Mouse (Mus musculus): ENCODE data around the gene Hnrnpa2b1.
A peak's percentile ranks its signal among the peaks of the same experiment; 100 is the strongest.

Hnrnpa2b1 gene

DNA sequence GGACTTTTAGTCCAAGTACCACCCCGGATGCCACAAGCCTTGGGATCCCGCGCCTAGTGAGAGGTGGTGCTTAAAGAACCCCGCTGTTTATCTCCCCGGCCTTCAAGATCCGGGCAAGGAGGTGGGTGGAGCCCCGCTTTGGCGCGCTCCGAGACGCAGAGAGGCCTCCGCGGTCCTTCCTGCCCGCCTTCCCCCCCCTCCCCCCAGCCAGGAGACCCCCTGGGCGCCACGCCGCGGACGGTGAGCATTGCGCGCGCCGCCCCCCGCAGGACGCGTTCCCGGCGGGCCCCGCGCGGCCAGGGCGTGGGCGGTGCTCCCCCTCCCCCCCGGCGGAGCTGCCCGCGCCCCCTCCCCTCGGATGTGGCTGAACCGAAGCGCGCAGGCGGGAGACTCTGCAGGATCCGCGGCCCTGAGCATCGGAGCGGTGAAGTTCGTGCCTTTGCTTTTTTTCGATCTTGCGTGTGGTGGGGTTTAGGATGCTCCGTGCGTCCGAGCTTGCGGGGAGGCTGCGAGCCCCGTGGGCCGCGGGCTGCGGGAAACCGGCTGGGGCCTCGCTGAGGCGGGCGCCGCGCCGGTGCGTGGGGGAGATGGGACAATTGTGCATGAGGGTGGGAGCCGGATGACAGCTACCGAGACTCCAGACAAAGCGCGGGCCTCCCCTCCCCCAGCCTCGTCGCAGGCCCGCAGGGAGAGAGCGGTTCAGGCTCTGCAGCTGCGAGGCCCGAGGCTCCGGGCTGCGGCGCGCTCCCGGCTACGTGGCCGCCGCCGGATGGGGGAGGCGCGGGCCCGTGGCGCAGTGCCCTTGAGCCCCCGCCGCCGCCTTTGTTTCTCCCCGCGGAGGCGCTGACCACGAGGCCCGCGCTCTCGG is 851 bp upstream of the Hnrnpa2b1 start, which contains the start of gene Cbx3:
Gene Cbx3, plus strand, starts transcription at position 50 of the 868 bp plus-strand sequence.
- DNase-seq (ENCODE audit: low spot score in 2 of 2) = peak; percentile 74 to 88

DNA sequence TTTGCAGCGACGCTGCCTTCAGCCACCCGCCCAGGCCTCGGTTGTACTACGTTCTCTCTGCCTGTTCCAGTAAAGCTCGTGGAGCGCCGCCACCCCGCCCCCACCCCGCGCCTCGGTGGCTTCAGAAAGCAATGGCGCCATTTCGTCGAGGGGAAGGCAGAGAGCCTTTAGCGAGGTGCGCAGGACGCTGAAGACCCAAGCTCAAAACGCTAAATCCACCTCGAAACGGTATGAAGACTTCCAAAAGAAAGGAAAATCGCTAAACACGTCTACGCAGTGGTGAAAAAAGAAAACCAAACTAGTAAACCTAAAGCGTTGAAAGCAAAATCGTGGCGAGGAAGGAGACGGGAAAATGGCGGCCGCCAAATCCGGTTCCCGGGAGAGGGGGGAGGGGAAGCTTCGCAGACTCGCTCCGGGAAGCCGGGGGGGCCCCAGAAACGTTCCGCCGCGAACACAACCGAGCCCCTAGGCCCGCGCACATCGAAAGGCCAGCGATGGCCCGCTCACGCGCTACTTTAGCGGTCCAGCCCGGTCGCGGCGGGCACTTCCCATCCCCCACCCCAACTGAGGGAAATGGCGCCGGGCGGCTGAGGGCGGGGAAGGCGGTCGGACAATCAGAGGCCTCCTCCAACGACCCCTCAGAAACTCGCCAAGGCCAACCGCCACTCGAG is 668 bp downstream of the Hnrnpa2b1 start:
- DNase-seq (ENCODE audit: low spot score in 2 of 2) = peak; percentile 81 to 83

DNA sequence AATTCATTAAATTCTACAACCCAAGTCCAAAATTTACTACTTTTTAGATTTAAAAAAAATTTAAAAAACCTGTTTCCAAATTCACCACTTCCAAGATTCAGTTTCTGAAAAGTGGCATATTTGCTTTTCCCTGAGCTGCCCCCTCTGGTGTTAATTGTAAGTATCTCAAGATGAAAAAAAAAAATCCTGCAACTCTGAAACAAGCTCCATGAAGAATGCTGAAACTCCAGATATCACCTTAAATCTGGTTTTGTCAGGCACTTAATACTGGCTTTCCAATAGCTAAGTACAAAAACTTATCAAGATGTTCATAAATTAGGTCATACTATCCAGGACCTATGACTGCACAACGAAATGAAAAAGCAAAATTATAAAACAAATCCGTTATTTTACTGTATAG is 2.0 kb downstream of the Hnrnpa2b1 start:
- no peak for DNase-seq (ENCODE audit: low spot score in 2 of 2)

- no peak for DNase-seq (ENCODE audit: low spot score in 2 of 2)
These were observed 9.3 kb downstream of the Hnrnpa2b1 start for GRCm38 (mm10) chr6:51460363-51460762.

DNA sequence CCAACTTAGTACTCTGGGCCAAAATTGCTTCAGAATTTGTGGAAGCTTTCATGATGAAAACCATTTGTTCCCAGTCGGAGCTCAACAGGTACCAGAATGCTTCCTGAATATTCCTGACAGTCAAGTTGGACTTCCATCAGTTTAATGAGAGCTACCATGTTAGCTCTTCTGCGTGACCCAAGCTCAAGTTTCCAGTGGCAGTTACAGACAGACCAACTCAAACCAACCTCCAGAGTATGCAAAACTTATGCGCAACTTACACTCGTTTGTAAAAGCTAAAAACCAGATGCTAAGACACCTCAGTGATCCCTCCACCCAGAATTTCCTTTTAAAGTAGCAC is 9.7 kb downstream of the Hnrnpa2b1 start:
- no peak for DNase-seq (ENCODE audit: low spot score in 2 of 2)

GRCm38 (mm10) chr6:51459313-51460020 is 10.2 kb downstream of the Hnrnpa2b1 start:
- no peak for DNase-seq (ENCODE audit: low spot score in 2 of 2)

- DNase-seq (ENCODE audit: low spot score in 2 of 2) = no peak
These were observed 10.8 kb downstream of the Hnrnpa2b1 start for GRCm38 (mm10) chr6:51458925-51459312.

- DNase-seq (ENCODE audit: low spot score in 2 of 2) = no peak
These were observed 11.8 kb downstream of the Hnrnpa2b1 start for GRCm38 (mm10) chr6:51457770-51458387.

DNA sequence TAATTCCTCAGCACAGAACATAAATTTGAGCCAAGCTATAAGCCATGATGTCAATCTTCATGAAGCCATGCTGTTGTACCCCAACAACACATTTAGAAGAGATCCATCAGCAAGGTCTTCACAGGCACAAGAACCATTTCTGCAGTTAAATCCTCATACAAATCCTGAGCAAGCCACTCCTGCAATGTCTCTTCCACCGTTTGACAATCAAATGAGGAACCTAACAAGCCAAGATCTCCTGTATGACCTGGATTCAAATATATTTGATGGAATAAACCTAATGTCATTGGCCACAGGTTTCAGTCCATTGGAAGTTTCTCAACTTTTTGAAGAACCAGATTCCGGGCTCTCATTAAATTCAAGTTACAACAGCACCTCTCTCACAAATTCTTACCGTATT is 12.4 kb downstream of the Hnrnpa2b1 start:
- DNase-seq (ENCODE audit: low spot score in 2 of 2) = no peak

DNA sequence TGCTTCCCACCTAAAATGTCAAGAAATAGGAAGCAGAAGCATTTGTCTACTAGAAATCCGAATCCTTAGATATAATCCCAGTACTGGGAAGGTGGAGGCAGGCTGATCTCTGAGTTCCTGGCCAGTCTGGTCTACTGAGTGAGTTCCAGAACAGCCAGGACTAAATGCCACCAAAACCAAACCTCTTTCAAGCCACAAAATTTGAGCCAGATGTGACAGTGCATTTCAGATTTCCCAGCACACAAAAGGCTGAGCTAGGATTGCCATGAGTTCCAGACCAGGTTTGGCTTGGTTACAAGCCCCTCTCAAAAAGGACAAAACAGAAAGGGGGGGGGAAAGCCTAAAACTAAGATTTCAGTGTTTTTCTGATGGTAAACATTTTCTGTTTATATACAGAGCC is 13.5 kb downstream of the Hnrnpa2b1 start:
- DNase-seq (ENCODE audit: low spot score in 2 of 2) = no peak

- DNase-seq (ENCODE audit: low spot score in 2 of 2) = no peak
These were observed 14.7 kb downstream of the Hnrnpa2b1 start for GRCm38 (mm10) chr6:51454949-51455348.

GRCm38 (mm10) chr6:51452927-51453503 is 16.7 kb downstream of the Hnrnpa2b1 start:
- DNase-seq (ENCODE audit: low spot score in 2 of 2) = no peak

- peak in 1 of 2 experiments; percentile 34 for DNase-seq (ENCODE audit: low spot score in 2 of 2)
These were observed 27.4 kb downstream of the Hnrnpa2b1 start for GRCm38 (mm10) chr6:51442191-51442835.

DNA sequence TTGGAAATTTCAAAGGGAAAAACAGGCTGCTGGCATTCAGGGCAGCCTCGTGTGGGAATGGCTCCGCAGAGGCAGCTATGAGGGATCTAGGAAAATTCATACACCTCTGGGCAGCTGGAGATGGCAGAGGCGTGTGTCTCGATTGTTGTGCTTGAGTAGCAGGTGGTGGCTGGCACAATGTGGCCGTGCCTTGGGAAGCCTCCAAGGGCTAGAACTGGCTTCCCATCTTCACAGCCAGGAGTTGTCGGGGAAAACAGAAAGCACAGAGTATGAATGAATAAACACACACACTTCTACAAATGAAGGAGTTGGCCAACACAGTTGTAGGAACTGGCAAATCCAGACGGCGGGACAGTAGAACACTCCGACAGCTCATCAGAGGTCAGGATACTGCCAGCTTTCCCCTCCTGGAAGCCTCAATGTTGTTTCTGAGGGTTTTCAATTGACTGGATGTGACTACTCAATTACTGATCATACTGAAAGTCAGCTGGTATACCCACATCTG is 30.8 kb downstream of the Hnrnpa2b1 start:
- DNase-seq (ENCODE audit: low spot score in 2 of 2) = no peak

- DNase-seq (ENCODE audit: low spot score in 2 of 2) = no peak
These were observed 32.0 kb downstream of the Hnrnpa2b1 start for GRCm38 (mm10) chr6:51437665-51438064.

DNA sequence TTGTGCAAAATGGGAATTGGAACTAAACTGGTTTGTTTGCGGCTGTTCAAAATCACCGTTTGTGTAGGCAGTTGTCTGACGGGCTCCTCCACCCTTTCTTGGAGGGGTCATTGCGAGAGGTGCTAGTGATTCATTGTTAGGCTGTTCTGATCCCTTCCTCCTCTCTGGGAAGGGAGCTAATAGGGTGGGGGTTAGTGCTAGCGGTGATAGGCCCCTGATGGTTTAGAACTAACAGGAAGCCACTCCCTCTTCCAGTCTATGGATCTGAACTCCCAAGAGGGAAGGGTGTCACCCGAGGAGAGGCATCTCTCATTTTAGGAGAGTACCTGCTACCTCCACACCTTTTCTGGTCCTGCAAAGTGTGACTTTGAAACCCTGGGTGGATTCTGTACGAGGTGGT is 35.4 kb downstream of the Hnrnpa2b1 start:
- no peak for DNase-seq (ENCODE audit: low spot score in 2 of 2)

DNA sequence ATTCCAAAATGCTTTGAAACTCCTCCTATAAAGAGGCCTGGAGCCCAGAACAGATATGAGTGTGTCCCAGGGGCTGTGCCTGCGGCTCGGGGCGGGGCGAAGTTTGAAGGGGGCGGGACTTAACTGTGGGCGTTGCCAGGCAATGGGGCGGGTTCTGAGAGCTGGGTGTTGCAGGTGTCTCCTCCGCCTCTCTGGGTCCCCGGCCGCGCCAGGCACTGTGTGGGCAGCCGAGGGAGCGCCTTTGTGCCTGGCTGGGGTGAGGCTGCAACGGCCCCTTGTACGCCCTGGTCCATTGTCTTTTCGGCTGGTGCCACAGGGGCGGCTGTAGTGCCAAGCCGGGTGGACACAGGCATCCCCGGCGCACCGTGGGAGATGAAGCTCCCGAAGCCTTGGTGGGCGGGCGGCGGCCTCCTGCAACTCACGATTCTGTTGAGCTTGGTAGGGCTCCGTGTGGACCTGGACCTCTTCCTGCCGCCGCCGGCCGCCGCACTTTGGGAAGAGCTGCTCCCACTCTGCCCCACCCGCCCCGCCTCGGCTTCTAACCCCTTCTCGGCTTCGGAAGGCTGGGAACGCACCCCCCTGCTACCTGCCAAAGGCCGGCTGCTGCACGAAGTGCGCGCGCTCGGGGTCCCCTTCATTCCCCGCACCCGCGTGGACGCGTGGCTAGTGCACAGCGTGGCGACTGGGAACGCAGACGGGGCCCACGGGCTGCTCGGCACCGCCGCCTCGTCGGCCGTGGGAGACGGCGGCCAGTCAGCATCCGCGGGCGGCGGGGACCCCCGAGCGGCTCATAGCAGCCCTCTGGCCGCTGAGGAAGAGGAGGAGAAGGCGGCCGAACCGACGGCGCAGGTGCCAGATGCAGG is 36.9 kb downstream of the Hnrnpa2b1 start, which contains the start of gene Nfe2l3:
Gene Nfe2l3, plus strand, starts transcription at position 136 of the 863 bp plus-strand sequence.
- peak; percentile 42 to 79 for DNase-seq (ENCODE audit: low spot score in 2 of 2)

GRCm38 (mm10) chr6:51424537-51424936 is 45.2 kb downstream of the Hnrnpa2b1 start:
- DNase-seq (ENCODE audit: low spot score in 2 of 2) = no peak

DNA sequence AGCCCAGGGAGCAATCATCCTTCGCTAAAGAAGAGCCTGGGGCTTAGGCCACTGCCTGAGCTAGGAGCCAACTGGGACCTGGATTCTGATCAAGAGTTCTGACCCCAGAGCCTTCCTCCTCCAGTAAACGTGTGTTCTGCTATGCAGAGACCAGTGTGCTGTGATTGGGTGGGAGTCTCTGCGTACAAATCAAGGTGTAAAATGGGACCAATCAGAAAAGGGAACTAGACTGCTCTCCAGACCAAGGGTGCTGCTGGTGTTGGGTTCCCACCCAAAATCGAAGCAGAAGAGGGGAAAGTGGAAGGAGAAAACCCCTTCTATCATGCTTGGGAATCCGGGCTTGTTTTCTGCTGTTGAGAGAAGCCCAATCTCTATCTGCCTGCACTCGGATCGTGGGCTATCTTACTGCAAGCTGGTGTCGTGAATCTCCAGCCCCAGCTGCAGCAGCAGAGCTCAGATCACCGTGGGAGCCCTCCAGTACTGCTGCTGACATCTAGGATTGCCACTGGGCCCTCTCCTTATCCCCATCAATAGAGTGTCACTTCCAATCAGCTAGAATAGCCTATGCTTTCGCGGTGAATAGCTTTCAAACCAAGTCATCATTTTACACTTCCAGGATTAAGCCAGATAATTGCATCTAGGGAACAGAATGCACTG is 46.1 kb downstream of the Hnrnpa2b1 start:
- DNase-seq (ENCODE audit: low spot score in 2 of 2) = no peak

Data from spleen, postnatal 10 days (tissue).